Mouse (Mus musculus): ENCODE measurements around the gene Neurog3. TPM values are rescaled to one million over a fixed set of nuclear protein-coding genes. Genes with fewer than 3 reads are reported as not detected.
A peak's percentile ranks its signal among the peaks of the same experiment; 100 is the strongest.

The Neurog3 gene
- total RNA-seq (2021): not detected in 2 replicates
- long read RNA-seq, experiment 1: 0 reads
- long read RNA-seq, experiment 2: 0 reads

DNA sequence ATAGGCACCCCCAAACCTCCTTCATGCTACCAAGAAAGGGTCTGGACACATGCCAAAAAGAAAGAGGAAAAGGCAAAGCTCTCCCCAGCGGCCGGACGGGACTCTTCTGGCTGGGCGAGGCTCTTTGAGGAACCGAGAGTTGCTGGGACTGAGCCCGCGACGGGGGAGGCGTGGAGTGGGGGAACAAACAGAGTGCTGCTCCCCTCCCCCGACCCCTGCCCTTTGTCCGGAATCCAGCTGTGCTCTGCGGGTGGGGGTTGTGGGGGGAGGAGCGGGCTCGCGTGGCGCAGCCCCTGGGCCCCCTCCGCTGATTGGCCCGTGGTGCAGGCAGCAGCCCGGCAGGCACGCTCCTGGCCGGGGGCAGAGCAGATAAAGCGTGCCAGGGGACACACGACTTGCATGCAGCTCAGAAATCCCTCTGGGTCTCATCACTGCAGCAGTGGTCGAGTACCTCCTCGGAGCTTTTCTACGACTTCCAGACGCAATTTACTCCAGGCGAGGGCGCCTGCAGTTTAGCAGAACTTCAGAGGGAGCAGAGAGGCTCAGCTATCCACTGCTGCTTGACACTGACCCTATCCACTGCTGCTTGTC, at the start of gene Neurog3:
Neurog3 (plus strand) TSS at position 400 of the 591 bp plus-strand sequence.
- DNase-seq: no peak

DNA sequence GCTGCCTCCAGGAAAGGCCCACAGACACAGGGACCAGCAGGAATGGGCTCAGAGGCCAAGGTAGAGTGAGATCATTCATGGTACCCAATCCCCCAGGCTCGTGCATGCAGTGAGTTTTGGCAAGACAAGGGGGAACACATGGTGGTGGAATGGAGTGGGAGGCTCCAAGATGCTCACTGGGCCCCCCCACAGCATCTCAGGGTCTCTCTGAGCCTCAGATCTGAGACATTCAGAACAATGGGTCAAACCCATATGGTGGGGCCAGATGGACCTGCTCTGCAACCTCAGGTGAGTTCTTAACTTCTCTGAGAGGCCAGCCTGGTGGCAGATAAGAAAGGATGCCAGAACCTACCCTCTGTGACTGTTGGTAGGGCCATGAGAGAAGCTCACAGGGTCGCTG, 46.8 kb upstream of the Neurog3 start:
- no peak for DNase-seq

DNA sequence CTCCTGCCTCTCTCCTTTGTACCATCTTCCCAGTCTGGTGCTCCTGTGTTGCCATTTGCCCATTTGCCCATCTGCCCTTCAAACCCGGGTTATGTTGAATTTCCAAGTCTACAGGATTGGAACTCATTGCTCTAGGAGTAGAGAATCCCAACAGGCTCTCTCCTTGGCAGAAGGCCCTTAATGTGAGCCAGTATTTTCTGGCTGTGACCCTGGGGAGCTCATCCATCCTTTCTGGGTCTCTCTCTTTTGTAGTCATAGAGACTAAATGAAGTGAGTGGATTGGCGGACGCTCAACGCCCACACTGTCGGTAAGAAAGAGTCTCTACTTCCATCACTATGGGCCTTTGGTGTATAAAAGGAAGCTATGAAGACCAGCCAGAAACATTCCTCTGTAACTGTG, 46.1 kb upstream of the Neurog3 start:
- no peak for DNase-seq

DNA sequence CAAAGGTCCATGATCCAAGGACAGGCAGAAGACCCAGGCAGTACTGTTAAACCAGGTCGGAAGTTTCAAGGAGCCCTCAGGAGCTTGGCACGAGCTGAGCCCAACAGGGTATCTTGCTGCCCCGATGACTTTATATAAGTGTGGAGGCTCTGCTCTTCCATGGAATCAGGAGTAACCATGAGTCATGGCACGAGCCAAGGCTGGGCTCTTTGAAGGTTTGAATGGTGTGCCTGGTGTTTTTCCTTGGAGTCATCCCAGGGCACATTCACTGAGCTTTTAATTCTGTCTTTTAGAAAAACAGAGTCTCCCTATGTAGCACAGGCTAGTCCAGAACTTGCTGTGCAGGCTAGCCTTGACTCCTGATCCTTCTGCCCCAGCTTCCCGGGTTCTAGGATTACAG, 44.5 kb upstream of the Neurog3 start:
- peak; percentile 27 for DNase-seq

DNA sequence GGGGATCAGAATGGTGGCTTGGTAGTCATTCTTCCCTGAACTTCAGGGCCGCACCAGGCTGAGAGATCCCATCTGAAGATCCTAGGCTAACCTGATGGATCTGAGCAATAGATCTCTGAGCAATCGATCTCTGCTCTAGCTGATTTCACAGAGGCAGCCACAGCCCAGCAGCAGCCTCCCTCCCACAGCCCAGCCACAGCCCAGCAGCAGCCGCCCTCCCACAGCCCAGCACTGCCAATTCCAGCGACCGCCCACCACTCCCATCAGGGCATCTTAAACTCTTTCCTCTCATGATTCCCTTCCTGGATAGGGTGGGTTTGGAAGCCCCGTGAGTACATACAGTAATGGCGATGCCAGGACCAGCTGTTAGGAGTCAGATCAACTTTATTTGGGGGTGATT, 43.8 kb upstream of the Neurog3 start:
- no peak for DNase-seq

DNA sequence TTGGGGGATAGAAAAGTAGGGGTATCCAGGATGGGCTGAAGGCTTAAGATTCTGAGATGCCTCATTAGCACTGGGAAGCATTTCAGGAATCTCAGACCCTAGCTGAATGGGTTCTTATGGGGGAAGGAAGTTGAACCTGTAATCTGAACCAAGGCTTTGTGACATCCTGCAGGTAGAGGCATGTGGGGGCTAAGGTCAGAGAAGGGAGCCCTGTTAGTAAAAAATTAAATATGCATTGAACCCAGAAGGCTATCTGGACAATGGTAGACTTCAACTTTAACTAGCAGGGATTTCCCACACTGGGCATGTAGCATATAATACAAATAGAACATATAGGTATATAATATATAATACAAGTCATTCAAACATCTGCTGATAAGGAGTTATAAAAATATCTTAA, 43.4 kb upstream of the Neurog3 start:
- no peak for DNase-seq

DNA sequence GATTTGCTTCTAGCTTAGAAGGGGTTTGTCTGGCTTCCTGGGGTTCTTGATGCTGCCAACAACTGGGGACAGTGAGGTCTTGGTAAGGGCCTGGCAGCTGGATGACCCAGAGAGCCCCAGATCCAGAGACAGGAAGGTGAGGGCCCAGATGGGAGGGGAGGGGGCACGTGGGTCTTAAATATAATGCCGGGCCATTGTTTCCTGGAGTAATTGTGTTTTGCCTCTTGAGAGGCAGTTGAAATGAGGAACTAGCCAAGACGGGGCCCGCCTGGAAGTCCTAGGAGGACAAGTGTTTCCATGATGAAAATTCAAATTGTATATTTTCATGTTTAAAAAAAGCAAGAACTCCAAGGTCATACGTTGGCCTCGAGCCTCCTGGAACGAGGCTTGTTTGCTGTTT, 39.0 kb upstream of the Neurog3 start:
- DNase-seq: no peak

DNA sequence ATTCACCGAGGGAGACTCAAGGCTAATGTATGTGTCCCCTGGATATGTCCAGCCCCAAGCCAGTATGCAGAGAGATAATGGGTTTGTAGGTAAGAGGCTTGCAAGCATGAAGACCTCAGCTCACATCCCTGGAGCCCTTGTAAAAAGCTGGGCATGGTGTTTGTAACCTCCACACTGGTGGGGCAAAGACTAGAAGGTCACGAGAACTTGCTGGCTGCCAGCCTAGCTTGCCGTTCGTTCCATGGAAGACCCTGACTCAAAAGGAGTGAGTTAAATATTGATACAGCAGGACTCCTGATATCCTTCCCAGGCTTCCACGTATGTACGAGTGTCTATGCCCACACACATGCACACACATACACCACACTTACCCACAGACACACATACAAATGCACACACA, 38.5 kb upstream of the Neurog3 start:
- no peak for DNase-seq

DNA sequence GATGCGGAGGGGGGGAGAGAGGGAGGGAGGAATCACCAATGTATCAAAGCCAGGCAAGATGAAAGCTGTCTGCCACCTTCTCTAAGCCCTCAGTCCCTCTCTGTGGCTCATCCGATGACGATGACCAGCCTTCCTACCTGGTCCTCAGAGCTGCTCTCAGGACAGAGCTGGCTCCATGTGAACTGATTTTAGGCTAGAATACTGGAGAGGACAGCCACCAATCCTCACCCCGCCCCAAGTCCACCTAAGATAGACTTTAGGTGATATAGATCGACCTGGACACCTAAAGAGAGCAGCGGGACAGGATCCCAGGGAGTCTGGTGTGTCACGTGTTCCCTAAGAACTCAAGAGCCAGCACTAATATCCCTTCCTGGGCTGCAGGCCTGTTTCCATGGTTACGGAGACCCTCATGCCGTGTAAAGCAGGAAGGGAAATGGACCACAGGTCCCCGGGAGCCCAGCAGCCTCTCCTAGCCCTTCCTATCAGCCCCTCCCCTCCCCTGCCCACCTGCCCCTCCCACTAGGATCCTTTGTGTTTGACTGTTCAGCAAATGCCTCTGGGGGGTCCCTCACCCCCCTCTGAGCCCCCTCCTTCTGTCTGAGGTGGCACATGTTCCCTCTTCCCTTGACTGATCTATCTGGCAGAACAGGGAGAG, 33.0 kb upstream of the Neurog3 start:
- no peak for DNase-seq

DNA sequence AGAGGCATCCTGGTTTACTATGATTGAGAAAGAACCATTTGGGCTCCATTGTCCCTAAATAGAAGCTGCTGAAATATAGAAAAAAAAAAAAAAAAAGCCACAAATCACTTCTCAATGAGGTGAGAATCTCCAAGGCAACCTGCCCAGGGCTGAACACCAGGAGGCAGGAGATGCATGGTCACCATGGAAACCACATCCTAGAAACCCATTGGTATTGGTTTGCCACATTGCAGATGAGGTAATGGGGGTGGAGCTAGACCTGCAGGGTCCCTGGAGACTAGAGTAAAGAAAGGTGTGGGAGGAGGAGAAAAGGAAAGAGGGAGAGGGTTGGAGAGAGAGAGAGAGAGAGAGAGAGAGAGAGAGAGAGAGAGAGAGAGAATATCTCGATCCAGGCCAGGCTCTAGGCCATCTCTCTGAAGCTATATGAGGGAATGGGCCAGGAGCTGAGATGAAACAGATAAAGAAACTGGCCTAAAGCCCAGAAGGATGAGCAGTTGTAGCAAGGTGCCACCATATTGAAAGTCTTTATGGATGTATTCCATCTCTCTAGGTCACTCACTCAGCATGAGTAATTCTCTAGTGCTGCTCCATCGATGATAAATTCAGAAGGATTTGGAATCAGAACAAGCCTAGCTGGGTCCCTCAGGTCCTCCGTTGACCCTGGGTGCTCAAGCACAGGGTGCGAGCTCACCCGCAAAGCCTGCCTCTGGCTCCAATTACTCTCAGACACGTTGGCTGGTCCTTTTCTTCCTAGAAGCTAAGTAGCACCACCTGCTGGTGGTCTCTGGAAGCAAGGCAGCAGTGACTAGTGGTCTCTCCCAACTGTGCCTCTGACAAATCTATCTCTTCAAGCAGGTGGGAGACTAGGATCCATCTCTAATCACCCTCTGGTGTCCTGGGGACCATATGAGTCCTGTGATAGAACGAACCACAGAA, 31.1 kb upstream of the Neurog3 start:
- peak; percentile 81 for DNase-seq

DNA sequence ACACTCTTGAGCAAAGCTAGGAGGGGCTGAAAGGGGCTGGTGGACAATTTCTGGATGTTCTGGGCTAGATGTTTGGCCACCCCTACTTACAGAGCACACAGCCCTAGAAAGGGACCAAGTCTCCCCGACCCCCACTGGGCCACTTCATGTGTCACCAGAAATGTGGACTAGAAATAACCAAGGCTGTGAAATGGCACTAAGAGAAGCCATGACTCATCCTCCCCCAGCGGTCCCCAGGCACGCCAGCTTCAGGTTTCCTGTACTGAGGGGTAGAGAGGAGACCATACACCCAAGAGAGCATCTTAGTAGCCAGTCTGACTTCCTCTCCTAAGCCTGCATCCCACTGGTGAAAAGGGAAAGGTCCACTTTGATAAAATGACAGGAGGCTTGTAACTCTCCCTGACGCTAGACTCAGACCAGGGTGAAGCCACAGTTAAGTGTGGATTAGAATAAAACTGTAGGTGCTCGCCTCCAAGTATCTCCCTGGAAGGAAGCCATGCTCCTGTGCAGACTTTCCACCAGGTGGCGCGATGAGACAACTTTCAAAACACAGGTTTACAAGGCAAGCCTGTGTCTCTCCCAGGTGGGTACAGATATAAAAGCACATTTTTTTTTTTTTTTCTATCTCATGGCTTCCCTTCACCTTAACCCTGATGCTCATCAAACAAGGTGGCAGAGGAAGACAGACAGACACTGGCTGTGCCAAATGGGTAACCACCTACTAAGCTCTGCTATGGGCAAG, 27.9 kb upstream of the Neurog3 start:
- DNase-seq: peak; percentile 79

DNA sequence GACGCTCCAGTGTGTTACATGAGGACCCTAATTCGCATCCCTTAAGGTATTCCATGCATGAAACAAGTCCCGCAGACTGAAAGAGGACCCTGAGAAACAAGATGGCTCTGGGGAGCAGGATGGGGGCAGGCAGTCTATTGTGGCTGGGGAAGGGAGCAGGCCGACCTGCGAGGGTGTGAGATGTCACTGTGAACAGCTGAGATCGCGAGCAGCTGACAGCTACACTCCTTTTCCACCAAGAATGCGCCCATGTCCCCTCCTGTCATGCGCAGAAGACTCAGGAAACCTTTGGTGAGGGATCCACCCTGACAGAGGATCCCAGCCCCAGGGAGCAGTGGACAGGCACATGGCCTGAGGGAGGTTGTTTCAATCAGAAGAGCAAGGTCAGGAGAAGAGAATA, 25.8 kb upstream of the Neurog3 start:
- DNase-seq: no peak

DNA sequence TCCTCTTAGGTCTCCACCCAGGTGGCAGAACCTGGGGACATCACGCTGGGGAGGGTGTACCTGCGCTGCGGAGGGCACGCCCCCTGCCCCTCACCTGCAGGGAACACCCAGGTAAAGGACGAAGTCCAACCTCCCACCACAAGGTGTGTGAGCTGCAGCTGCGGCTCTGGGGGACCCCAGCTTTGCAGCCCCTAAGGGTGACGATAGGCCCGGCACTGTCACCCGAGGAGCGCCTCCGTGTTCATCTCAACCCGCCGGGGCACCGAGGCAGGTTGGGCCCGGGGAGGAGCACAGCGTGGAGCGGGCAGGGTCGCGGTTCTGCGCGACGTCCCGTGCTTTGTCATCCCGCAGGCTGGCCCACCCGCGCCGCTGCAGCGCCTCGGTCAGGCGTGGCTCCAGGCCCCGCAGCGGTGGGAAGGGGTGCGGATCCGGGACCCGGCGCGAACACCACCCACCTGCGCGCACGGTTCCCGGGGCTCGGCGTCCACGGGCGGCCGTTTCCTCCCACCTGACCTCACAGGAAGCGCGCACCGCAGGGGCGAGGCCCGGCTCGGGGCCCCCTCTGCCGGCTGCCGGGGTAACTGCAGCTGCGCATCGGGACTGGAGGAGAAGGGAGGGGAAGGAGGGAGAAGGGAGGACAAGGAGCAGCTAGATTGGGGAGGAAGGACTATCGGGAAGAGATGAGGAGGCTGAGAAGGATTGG, 22.2 kb upstream of the Neurog3 start:
- DNase-seq: peak; percentile 93

DNA sequence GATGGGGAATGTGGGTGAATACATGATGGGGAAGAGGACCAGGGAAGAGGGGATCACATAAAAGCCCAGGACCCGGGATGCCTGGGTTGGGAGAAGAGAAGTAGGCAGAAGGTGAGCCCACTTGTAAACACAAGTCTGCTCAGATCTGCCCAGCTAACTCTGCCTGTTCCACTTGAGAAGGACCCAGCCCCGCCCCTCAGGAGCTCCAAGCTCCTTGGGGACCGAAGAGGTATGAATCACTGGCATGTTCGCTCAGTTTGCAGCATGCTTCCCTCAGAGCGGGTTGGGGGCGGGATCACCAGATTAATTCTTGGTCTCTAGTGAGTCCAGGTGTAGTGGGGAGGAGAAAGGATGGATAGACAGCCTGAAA, 21.7 kb upstream of the Neurog3 start:
- no peak for DNase-seq

DNA sequence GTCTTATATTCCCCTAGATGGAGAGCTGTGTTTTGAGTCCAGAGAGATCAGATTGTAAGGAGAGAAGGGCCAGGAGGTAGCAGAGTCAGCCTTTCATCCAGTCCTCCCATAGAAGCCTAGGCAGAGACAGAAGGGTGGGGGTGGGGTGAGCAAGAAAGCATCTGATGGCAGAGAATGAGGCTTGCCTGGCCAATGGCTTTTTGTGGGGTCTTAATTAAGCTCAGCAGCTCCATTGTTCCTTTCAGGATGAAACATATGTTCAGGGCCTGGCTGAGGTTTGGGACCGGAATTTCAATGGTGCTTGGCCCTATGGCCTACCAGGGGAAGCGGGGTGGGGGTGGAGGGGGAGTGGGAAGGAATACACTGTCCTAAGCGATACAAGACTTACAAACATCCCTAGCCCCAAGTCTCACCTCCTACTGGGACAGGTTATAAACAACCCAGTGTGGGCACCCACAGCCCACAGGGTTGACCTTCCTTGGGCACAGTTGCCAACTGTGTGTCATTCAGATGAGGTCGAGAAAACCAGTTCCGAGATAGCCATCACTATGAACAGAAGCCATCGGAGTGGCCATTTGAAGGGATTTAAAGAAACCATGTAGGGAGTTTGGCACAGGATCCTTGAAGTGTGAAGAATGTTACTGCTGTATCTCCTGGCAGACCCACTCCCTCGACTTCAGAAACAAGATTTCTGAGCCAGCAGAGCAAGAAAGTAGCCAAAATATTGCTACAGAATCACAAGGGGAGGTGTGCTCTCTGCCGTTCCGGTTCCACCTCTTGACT, 18.8 kb upstream of the Neurog3 start:
- no peak for DNase-seq

DNA sequence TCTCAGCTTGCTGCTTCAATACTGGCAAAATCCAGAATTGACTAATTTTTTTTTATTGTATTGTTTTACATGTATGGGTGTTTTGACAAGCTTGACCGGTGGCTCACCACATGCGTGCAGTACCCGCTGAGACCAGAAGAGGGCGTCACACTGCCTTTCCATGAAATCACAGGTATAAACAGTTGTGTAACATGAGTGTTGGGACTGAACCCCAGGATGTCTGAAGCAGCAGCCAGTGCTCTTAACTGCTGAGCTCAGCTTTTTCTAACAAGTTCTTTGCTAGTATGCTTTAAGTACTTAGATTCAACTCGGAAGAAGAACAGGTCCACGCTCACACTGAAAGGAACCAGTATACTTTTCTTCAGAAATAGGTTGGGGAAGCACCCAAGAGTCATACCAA, 5.8 kb upstream of the Neurog3 start:
- DNase-seq: no peak

DNA sequence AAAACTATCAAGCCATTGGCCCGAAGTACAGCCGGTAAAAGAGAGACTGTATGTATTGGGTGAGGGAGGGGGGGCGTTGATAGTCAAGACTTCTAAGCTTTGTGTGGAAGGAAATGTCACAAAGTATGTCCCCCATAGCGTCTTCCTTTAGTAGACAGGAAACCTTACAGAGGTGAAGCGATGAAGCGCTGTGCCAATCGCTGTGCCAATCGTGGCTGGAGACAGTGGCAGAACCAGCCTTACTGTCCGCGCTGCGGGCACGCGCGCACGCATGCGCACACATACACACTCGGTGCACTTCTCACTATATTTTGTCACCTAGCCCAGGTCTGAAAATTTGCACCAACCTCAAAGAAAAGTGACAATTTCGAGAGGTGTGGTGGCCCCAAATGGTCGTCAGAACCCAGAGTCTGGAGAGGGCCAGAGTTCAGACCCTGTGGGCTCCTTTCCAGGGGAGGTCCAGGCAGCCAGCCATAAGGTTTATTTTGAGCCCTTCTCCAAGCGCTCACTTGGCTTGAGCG, 5.1 kb upstream of the Neurog3 start:
- DNase-seq: no peak

DNA sequence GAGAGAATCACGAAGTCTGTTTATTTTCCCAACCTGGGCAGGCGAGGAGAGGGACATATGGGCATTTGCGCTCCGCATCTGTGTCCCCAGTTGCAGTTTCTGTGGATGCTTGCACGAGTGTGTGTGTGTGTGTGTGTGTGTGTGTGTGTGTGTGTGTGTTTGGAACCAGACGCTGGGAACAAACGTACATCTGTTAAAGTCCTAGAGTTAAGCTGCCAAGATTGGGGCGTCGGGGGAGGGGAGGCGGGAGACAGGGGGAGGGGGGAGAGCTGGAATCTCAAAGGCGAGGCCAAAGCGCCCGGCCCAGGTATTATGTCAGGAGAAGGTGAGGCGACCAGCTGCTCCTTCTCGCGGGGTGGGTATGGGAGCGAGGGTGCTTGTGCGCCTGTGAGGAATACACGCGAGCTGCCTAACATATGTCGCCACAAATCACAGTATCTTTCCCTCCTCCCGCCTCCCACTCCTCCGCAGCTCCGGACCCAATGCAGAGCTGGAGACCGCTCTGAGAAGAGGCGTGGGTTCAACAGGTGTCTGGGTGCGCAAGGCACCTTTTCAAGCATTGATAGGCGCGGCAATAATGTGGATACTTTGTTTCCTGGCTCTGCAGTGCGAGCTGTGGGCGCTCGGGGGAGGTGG, 4.5 kb upstream of the Neurog3 start:
- DNase-seq: no peak

DNA sequence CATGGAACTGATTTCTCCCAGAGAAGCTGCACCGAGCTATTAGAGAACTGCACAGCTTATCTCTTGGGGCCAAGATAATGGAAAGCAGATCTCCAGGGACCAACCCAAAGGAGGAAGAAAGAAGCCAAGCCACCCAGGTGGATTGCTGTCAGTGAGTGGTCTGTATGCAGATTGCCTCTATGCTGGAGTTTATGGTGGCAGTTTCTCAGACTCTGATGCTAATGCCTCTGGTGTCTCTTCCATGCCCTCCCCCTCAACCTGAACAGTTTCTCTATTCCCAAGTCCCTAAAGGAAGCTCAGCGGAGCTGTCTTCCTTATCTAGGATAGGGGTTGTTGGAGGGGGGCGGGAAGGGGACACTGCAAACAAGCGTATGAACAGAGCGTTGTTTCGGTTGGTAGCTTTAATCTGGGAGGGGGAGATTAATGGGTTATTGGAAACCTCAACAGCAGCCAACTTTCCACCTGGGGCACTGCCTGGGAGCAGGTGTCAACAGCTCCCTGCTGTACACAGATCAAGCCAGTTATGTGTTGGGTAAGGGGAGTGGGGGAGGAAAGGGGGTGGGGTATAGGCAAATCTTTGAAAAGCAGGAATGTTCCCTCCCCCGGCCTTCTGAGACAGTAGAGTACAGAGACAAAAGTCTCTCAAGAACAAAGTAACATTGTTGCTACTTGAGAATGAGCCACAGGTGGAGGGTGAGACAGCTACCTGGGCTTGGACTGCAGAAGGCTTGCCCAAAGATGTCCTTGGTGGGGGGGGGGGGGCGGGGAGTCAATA, 3.0 kb downstream of the Neurog3 start:
- DNase-seq: no peak

DNA sequence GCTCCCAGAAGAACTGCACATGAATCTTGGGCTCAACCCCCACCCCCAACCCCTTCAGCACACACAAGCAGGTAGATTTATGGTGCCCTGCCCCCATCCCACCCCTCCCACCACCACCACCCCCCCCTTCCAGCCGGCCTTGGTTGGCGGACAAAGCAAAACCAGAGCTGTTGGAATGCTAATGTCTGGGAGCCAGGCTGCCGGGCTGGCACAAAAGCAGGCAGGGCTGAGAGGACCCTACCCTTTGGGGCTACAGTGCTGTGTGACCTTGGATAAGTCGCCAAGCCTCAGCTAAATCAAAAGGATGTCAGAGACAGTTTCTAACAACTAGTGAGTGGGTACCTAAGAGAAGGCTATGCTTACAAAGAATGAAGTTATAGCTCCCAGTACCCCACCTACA, 4.3 kb downstream of the Neurog3 start:
- no peak for DNase-seq

Measured in adrenal gland, postnatal 14 days (tissue).